Mouse (Mus musculus): ENCODE measurements around the gene Cnn2. TPM values are rescaled to one million over a fixed set of nuclear protein-coding genes. Genes with fewer than 3 reads are reported as not detected.

Cnn2 gene
- polyA plus RNA-seq, 1 experiment, result 387 TPM

DNA sequence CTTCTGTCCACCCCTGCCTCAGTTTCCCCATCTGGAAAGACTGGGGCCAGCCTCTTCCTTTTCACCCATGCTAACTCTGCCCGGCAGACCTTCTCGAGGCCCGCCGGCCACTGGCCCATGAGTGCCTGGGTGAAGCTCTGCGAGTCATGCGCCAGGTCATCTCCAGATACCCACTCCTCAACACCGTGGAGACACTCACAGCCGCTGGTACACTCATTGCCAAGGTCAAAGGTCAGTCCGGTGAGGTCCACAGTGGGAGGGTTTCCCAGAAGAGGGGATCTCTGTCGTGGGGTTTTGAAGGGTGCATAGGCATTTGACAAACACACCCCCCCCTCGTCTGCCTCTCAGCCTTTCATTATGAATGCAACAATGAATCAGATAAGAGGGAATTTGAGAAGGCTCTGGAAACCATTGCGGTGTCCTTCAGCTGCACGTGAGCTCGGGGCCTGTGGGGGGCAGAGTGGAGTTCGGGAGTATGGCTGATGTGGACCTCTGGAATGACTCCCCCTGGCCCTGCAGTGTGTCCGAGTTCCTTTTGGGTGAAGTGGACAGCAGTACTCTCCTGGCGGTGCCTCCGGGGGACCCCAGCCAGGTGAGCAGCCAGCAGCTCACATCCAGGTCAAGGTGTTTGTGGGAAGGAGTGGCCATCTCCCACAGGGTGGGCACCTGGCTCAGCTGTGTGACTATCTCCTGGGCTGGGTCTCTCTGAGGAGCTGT lies 32.4 kb downstream of the Cnn2 start:
- DNase-seq, result no peak
- H3K4me1 ChIP-seq (ENCODE audit: control insufficient read depth, insufficient read depth, low read length), result peaks cover 25% of the 10 kb centered on the region
- H3K4me3 ChIP-seq (replicated peaks; ENCODE audit: extremely low read depth, low read depth, low read length), result no peak overlapping the region
- TF ChIP-seq POLR2A (IDR thresholded peaks at IDR 0.05; ENCODE audit: borderline replicate concordance, extremely low read depth, low read depth, low read length), result no peak
- no peak for TF ChIP-seq CTCF (IDR thresholded peaks at IDR 0.05; ENCODE audit: insufficient read depth, low read length)
- WGBS, result 77% methylated on average over 18 of the region's 18 CpGs

DNA sequence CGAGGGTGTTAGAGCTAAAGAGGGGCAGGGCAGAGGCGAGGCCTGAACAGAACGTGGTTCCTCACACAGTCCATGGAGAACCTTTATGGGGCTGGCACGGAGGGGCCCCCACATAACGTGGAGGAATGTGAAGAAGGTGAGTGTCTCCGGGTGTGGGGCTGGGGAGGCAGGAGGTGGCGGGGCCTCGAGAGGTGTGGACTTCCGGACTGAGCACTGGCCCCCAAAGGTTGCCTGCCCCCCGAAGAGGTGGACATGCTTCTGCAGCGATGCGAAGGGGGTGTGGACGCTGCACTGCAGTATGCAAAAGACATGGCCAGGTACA lies 32.9 kb downstream of the Cnn2 start:
- no peak for TF ChIP-seq CTCF (IDR thresholded peaks at IDR 0.05; ENCODE audit: insufficient read depth, low read length)
- no peak for TF ChIP-seq POLR2A (IDR thresholded peaks at IDR 0.05; ENCODE audit: borderline replicate concordance, extremely low read depth, low read depth, low read length)
- 86% methylated on average over 13 of the region's 13 CpGs for WGBS
- no peak for DNase-seq
- Histone ChIP-seq H3K4me1 (ENCODE audit: control insufficient read depth, insufficient read depth, low read length) (peaks cover 25% of the 10 kb centered on the region), H3K4me3 (replicated peaks; ENCODE audit: extremely low read depth, low read depth, low read length) (no peak overlapping the region)

DNA sequence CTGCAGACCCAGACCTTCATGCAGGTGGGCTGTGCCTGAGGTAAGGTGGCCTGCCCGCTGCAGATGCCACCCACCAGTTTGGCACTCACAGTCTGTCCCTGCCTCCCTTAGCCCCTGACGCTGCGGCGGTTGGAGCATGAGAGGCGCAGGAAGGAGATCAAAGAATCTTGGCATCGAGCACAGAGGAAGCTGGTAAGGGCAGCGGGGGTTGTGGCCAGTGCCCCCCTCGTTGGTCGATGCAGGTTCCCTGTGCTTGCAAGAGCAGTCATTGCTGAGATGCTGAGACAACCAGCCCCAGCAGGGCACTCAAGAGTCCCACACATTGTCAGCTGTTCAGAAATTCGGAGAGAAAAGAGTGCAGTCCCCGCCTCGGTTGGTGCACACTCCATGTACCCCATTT lies 33.8 kb downstream of the Cnn2 start:
- Histone ChIP-seq H3K4me3 (replicated peaks; ENCODE audit: extremely low read depth, low read depth, low read length) (no peak overlapping the region), H3K4me1 (ENCODE audit: control insufficient read depth, insufficient read depth, low read length) (peaks cover 24% of the 10 kb centered on the region)
- no peak for DNase-seq
- WGBS, result 66% methylated on average over 12 of the region's 12 CpGs
- TF ChIP-seq CTCF (IDR thresholded peaks at IDR 0.05; ENCODE audit: insufficient read depth, low read length) (no peak), POLR2A (IDR thresholded peaks at IDR 0.05; ENCODE audit: borderline replicate concordance, extremely low read depth, low read depth, low read length) (no peak)

DNA sequence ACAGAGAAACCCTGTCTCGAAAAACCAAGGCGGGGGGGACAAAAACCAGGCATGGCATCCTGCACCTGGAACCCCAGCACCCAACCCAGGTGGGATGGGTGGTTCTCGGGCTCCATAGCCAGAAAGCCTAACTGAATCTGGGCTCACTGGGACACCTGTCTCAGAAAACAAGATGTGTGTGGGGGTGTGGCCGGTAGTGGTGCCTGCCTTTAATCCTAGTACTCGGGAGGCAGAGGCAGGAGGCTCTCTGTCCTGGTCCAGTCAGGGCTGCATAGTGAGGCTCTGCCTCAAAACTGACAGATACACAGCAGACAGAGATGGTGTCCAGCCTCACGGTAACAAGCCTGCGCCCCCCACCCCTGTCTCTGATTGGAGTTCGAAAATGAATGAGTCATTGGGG lies 34.4 kb downstream of the Cnn2 start:
- TF ChIP-seq POLR2A (IDR thresholded peaks at IDR 0.05; ENCODE audit: borderline replicate concordance, extremely low read depth, low read depth, low read length), result no peak
- DNase-seq, result no peak
- WGBS, result 93% methylated on average over 8 of the region's 8 CpGs
- peaks cover 23% of the 10 kb centered on the region for H3K4me1 ChIP-seq (ENCODE audit: control insufficient read depth, insufficient read depth, low read length)
- no peak overlapping the region for H3K4me3 ChIP-seq (replicated peaks; ENCODE audit: extremely low read depth, low read depth, low read length)

DNA sequence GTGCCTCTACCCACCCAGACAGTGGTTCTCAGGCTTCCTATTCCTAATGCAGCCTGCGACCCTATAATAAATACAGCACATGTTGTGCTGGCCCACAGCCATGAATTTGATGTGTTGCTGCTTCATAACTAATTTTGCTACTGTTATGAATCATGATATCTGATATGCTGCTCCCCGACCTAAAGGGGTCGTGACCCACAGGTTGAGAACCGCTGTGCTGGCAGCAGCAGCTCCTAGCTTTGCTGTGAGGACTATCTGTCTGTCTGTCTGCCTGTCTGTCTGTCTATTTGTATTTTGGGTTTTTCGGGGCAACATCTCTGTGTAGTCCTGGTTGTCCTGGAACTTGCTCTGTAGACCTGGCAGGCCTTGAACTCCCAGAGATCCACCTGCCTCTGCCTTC lies 35.4 kb downstream of the Cnn2 start:
- TF ChIP-seq CTCF (IDR thresholded peaks at IDR 0.05; ENCODE audit: insufficient read depth, low read length), result no peak
- no peak for TF ChIP-seq POLR2A (IDR thresholded peaks at IDR 0.05; ENCODE audit: borderline replicate concordance, extremely low read depth, low read depth, low read length)
- Histone ChIP-seq H3K4me1 (ENCODE audit: control insufficient read depth, insufficient read depth, low read length) (peaks cover 18% of the 10 kb centered on the region), H3K4me3 (replicated peaks; ENCODE audit: extremely low read depth, low read depth, low read length) (no peak overlapping the region)
- WGBS, result 54% methylated on average over 5 of the region's 5 CpGs
- no peak for DNase-seq

DNA sequence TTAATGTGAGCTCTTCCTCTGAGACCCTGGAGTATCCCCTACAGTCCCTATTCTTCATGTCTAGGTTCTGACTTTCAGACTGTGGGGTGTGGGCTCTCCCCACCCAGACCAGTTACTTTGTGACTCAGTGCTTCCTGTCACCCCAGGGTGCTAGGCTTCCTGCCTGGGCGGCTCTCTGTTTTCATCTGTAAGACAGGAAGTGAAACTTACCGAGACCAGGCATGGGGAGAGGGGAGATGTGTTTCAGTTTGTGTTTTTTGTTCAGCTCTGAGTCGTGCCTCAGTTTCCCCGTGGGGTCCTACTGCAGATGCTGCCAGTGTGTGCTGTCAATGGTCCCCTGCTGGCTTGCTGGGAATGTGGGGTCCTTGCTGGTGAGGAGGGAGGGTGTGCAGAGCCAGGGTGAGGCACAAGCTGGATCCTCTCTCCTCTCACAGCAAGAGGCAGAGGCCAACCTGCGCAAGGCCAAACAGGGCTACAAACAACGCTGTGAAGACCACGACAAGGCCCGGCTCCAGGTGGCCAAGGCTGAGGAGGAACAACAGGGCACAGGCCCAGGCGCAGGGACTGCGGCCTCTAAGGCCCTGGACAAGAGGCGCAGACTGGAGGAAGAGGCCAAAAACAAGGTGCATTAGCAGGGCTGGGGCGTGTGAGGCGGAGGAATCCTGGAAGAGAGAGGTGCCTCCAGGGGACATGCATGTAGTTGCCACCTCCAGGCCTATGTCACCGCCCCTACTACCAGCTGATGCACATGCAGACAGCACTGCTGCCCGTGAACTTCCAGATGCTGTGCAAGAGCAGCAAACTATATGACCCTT lies 36.1 kb downstream of the Cnn2 start:
- no peak for TF ChIP-seq CTCF (IDR thresholded peaks at IDR 0.05; ENCODE audit: insufficient read depth, low read length)
- TF ChIP-seq POLR2A (IDR thresholded peaks at IDR 0.05; ENCODE audit: borderline replicate concordance, extremely low read depth, low read depth, low read length), result no peak; the same call in 1 of the 2 replicates
- 63% methylated on average over 15 of the region's 15 CpGs for WGBS
- Histone ChIP-seq H3K4me3 (replicated peaks; ENCODE audit: extremely low read depth, low read depth, low read length) (no peak overlapping the region), H3K4me1 (ENCODE audit: control insufficient read depth, insufficient read depth, low read length) (peaks cover 14% of the 10 kb centered on the region)
- no peak for DNase-seq

DNA sequence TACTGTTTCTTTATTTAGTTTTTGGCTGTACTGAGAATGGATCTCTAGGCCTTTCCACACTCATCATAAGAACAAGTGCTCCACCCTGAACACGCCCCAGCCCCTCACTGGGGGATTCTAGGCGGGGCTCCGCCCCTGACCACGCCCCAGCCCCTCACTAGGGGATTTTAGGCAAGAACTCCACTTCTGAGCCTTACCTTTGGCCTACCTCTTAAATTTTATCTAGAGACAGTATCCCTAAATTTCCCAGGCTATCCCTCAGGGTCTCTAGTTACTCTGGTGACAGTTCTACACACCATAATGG lies 36.6 kb downstream of the Cnn2 start:
- H3K4me1 ChIP-seq (ENCODE audit: control insufficient read depth, insufficient read depth, low read length), result peaks cover 11% of the 10 kb centered on the region
- TF ChIP-seq CTCF (IDR thresholded peaks at IDR 0.05; ENCODE audit: insufficient read depth, low read length), result no peak
- TF ChIP-seq POLR2A (IDR thresholded peaks at IDR 0.05; ENCODE audit: borderline replicate concordance, extremely low read depth, low read depth, low read length), result no peak
- 62% methylated on average over 4 of the region's 4 CpGs for WGBS
- DNase-seq, result no peak
- no peak overlapping the region for H3K4me3 ChIP-seq (replicated peaks; ENCODE audit: extremely low read depth, low read depth, low read length)

DNA sequence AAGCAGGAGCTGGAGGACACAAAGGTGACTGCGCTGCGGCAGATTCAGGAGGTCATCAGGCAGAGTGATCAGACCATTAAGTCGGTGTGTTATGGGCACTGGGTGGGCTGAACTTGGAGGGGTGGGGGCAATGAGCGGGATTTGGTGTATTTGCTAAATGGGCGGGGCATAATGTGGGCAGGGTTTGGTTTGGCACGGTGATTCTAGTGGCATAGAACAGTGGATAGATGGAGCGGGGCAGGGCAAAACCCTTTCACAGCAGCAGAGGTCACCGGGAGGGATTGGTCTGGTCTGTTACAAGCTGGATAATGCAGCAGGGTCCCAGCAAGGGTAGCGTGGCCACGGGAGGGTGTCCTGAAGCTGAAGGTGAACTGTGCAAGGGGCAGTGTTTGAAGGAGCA lies 37.1 kb downstream of the Cnn2 start:
- no peak for DNase-seq
- Histone ChIP-seq H3K4me1 (ENCODE audit: control insufficient read depth, insufficient read depth, low read length) (peaks cover 11% of the 10 kb centered on the region), H3K4me3 (replicated peaks; ENCODE audit: extremely low read depth, low read depth, low read length) (no peak overlapping the region)
- 82% methylated on average over 10 of the region's 10 CpGs for WGBS
- TF ChIP-seq CTCF (IDR thresholded peaks at IDR 0.05; ENCODE audit: insufficient read depth, low read length) (no peak), POLR2A (IDR thresholded peaks at IDR 0.05; ENCODE audit: borderline replicate concordance, extremely low read depth, low read depth, low read length) (no peak)

DNA sequence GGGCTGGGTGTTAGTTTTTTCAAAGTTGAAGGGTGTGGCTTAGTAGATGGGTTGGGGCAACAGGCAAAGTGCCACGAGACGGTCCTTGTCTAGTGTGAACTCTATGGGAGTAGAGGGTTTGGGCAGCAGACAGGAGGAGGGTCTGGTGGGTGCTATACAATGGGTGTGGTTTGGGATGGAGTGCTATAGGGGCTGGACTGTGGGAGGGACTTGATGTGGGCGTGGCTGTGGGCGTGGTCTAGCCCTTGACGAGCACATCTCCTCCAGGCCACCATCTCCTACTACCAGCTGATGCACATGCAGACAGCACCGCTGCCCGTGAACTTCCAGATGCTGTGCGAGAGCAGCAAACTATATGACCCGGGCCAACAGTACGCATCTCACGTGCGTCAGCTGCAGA lies 37.5 kb downstream of the Cnn2 start:
- TF ChIP-seq POLR2A (IDR thresholded peaks at IDR 0.05; ENCODE audit: borderline replicate concordance, extremely low read depth, low read depth, low read length) (no peak), CTCF (IDR thresholded peaks at IDR 0.05; ENCODE audit: insufficient read depth, low read length) (no peak)
- 67% methylated on average over 12 of the region's 12 CpGs for WGBS
- Histone ChIP-seq H3K4me3 (replicated peaks; ENCODE audit: extremely low read depth, low read depth, low read length) (no peak overlapping the region), H3K4me1 (ENCODE audit: control insufficient read depth, insufficient read depth, low read length) (peaks cover 11% of the 10 kb centered on the region)
- DNase-seq, result no peak
